Mouse (Mus musculus): ENCODE measurements at regions not wholly inside any gene's neighbourhood (a gene's known extent, or its start where the extent isn't known, plus 50 kb on each side); places are given as distances from the start of the nearest gene placed in this dataset.

- TF ChIP-seq CTCF (IDR thresholded peaks at IDR 0.05; ENCODE audit: low read depth) (no peak), EP300 (IDR thresholded peaks at IDR 0.05; ENCODE audit: low read depth) (no peak)
Observed at GRCm38 (mm10) chr10:111889111-111889510, 83.4 kb upstream of the Krr1 start.

Data from heart, postnatal 0 days (tissue).